Comparison of ENCODE assay signal across 16 mouse cellular contexts in genomic region chr1:89694916-89695315, GRCm38 (mm10).
"Had no signal": no experiment of that assay in that cellular context is flagged by ENCODE, and none has a peak within 500 bp of the region (broad histone marks: within the 10 kb centered on the region; RNA-seq: fewer than 3 reads in every experiment).

No protein-coding gene starts in this region.

- H3K27ac ChIP-seq: lung, embryonic 15.5 days; macrophage; midbrain, embryonic 13.5 days; midbrain, embryonic 15.5 days; neural tube, embryonic 12.5 days; stomach, embryonic 15.5 days; stomach, postnatal 0 days had no signal

- H3K4me3 ChIP-seq: lung, embryonic 15.5 days; megakaryocyte, embryonic 14.5 days; midbrain, embryonic 13.5 days; midbrain, embryonic 15.5 days; neural tube, embryonic 12.5 days; stomach, embryonic 15.5 days had no signal

- H3K27me3 ChIP-seq: lung, embryonic 15.5 days; midbrain, embryonic 15.5 days; stomach, embryonic 15.5 days had no signal

- H3K4me1 ChIP-seq: lung, embryonic 15.5 days; megakaryocyte, embryonic 14.5 days; stomach, embryonic 15.5 days had no signal

- H3K4me2 ChIP-seq: lung, embryonic 15.5 days; midbrain, embryonic 11.5 days; midbrain, embryonic 13.5 days; midbrain, embryonic 15.5 days; neural tube, embryonic 12.5 days; stomach, embryonic 15.5 days had no signal

- H3K9ac ChIP-seq: lung, embryonic 15.5 days; midbrain, embryonic 13.5 days; midbrain, embryonic 15.5 days; neural tube, embryonic 12.5 days; stomach, embryonic 15.5 days had no signal

- DNase-seq: lung, adult 2 months; lung, postnatal 14 days; right cerebral cortex, postnatal 14 days; thymus, adult 2 months; thymus, postnatal 25 days; thymus, postnatal 4 days had no signal

- H3K9me3 ChIP-seq: lung, embryonic 15.5 days; megakaryocyte, embryonic 14.5 days; midbrain, embryonic 13.5 days; midbrain, embryonic 15.5 days; neural tube, embryonic 12.5 days; stomach, embryonic 15.5 days had no signal

- ATAC-seq: lung, postnatal 0 days; midbrain, embryonic 13.5 days; midbrain, embryonic 15.5 days had no signal

- H3K36me3 ChIP-seq: lung, embryonic 15.5 days; midbrain, embryonic 15.5 days; stomach, embryonic 15.5 days had no signal
